In genomic region chr5:114358833-114359232, GRCm38 (mm10) we compare ENCODE assay signal across 11 mouse cellular contexts. TPM values are rescaled to one million over a fixed set of nuclear protein-coding genes. Genes with fewer than 3 reads are reported as not detected.
A peak's percentile ranks its signal among the peaks of the same experiment; 100 is the strongest.
DNase-seq lines count a peak whose midpoint lies in the region; ATAC-seq and TF ChIP-seq lines count a peak whose summit lies in the region.
"Had no signal": no experiment of that assay in that cellular context is flagged by ENCODE, and none has a peak within 500 bp of the region (broad histone marks: within the 10 kb centered on the region; RNA-seq: fewer than 3 reads in every experiment).

No protein-coding gene starts in this region.

- H3K27me3 ChIP-seq in midbrain, postnatal 0 days (ENCODE audit: insufficient read depth, low read length), result no peaks in the 10 kb centered on the region

- TF ChIP-seq CTCF in brain, embryonic 14.5 days (IDR thresholded peaks at IDR 0.05; ENCODE audit: borderline replicate concordance, extremely low read depth, insufficient read depth, insufficient read length), result no peak
- TF ChIP-seq CTCF in midbrain, postnatal 0 days (IDR thresholded peaks at IDR 0.05), result no peak
- no peak for TF ChIP-seq CTCF in gastrocnemius, adult 2 months (IDR thresholded peaks at IDR 0.05)

- no peak overlapping the region for H3K4me2 ChIP-seq in midbrain, postnatal 0 days (ENCODE audit: low read depth, low read length, poor library complexity, severe bottlenecking)

- ATAC-seq in cerebellum, adult (ENCODE audit: insufficient number of reproducible peaks, low FRiP score, low TSS enrichment), result no peak
- ATAC-seq in midbrain, postnatal 0 days (ENCODE audit: low FRiP score), result no peak
- ATAC-seq in monocyte, adult 5-6 weeks (replicated peaks; ENCODE audit: insufficient number of reproducible peaks, low FRiP score, low TSS enrichment, poor library complexity, severe bottlenecking), result no peak

- H3K9me3 ChIP-seq in midbrain, postnatal 0 days (ENCODE audit: low read length), result no peaks in the 10 kb centered on the region
- H3K9me3 ChIP-seq: heart, embryonic 10.5 days had no signal

- WGBS in midbrain, postnatal 0 days, result 49% methylated on average over 10 of the region's 10 CpGs

- intact Hi-C loops in gastrocnemius, adult 2 months (cut with DNase I), result no loop called here

- H3K36me3 ChIP-seq in midbrain, postnatal 0 days (ENCODE audit: insufficient read depth, low read length), result peaks cover 33% of the 10 kb centered on the region

- peak; percentile 38 to 40 for DNase-seq in cerebellum, postnatal 10 days
- peak; percentile 75 for DNase-seq in brain, embryonic 14.5 days (ENCODE audit: low read depth)
- DNase-seq in layer of hippocampus, adult 9-10 months (ENCODE audit: low spot score), result peak; percentile 27
- DNase-seq in midbrain, postnatal 0 days (ENCODE audit: low spot score), result peak; percentile 79
- DNase-seq in adrenal gland, adult 18-20 months (ENCODE audit: low spot score in 2 of 2), result no peak
- DNase-seq in gastrocnemius, adult 2 months, result no peak
- DNase-seq: kidney, adult 8-10 months; liver had no signal

- no peak for TF ChIP-seq POLR2A in brain, embryonic 14.5 days (IDR thresholded peaks at IDR 0.05; ENCODE audit: borderline replicate concordance, extremely low read depth, insufficient read depth, insufficient read length, poor library complexity, severe bottlenecking)

- 0 out of 2 replicates have a peak overlapping the region, but pooled peaks have one; percentile 12 for H3K27ac ChIP-seq in midbrain, postnatal 0 days (ENCODE audit: low read depth, low read length)
- H3K27ac ChIP-seq in gastrocnemius, adult 2 months, result no peak overlapping the region
- H3K27ac ChIP-seq: heart, embryonic 10.5 days had no signal

- H3K4me3 ChIP-seq in midbrain, postnatal 0 days (ENCODE audit: low read depth, low read length), result no peak overlapping the region
- H3K4me3 ChIP-seq in gastrocnemius, adult 2 months, result no peak overlapping the region
- H3K4me3 ChIP-seq: heart, embryonic 10.5 days had no signal

- no peaks in the 10 kb centered on the region for H3K4me1 ChIP-seq in midbrain, postnatal 0 days (ENCODE audit: insufficient read depth, low read length)

- H3K9ac ChIP-seq in midbrain, postnatal 0 days (replicated peaks; ENCODE audit: low read length, poor library complexity, severe bottlenecking), result no peak overlapping the region

RNA-seq across cellular contexts. Expression of gene Kctd10, which starts 21.5 kb away (rescaled TPM):
- 91.8 and 96.2 TPM in 2 replicates for polyA plus RNA-seq in brain, embryonic 14.5 days (2012; rRNA removed)
- 49.7 and 65.1 TPM in 2 replicates for total RNA-seq in midbrain, postnatal 0 days (2014; rRNA removed)
- 51.8 and 54.5 TPM in 2 replicates for polyA plus RNA-seq in midbrain, postnatal 0 days (2015; fragmentation: Nextera tagmentation; extraction: Ambion mirVana)
- 86.5 to 90.0 TPM (median 87.5 TPM) in 3 replicates for total RNA-seq in monocyte, adult 5-6 weeks (2017)
- total RNA-seq in adrenal gland, adult 18-20 months (2021), result 10 to 100 TPM; 72.4 to 72.6 TPM
- total RNA-seq in gastrocnemius, adult 2 months (2021), result 10 to 100 TPM; 16.8 to 21.1 TPM

RNA-seq across cellular contexts. Expression of gene Ube3b, which starts 21.6 kb away (rescaled TPM):
- polyA plus RNA-seq in brain, embryonic 14.5 days (2012; rRNA removed), result 63.1 and 66.4 TPM in 2 replicates
- 47.3 and 58.3 TPM in 2 replicates for total RNA-seq in midbrain, postnatal 0 days (2014; rRNA removed)
- polyA plus RNA-seq in midbrain, postnatal 0 days (2015; fragmentation: Nextera tagmentation; extraction: Ambion mirVana), result 26.8 and 26.9 TPM in 2 replicates
- 22.0 to 38.0 TPM (median 27.7 TPM) in 3 replicates for total RNA-seq in monocyte, adult 5-6 weeks (2017)
- total RNA-seq in adrenal gland, adult 18-20 months (2021), result 10 to 100 TPM; 62.7 to 67.8 TPM
- 100 to 1,000 TPM; 116 to 120 TPM for total RNA-seq in gastrocnemius, adult 2 months (2021)

Comparison
In these comparisons a context has a peak if more than half of its experiments do, and no peak if none do; other contexts are left out.
1. DNase-seq: peak in cerebellum, postnatal 10 days (2 of 2), brain, embryonic 14.5 days (single experiment), layer of hippocampus, adult 9-10 months (single experiment) and midbrain, postnatal 0 days (single experiment); none in adrenal gland, adult 18-20 months (0 of 2) and gastrocnemius, adult 2 months (single experiment).